Mouse (Mus musculus) cerebellum, postnatal 14 days (tissue): Measurements from ENCODE around the gene Aldh3b1.
A peak's percentile ranks its signal among the peaks of the same experiment; 100 is the strongest.

Experiments
- DNase-seq, 2 experiments: peaks; one replicate each; pipeline ENCODE4 v3.0.0; 2021; ENCODE audit warnings: mixed read lengths in 2 of 2

The Aldh3b1 gene

DNA sequence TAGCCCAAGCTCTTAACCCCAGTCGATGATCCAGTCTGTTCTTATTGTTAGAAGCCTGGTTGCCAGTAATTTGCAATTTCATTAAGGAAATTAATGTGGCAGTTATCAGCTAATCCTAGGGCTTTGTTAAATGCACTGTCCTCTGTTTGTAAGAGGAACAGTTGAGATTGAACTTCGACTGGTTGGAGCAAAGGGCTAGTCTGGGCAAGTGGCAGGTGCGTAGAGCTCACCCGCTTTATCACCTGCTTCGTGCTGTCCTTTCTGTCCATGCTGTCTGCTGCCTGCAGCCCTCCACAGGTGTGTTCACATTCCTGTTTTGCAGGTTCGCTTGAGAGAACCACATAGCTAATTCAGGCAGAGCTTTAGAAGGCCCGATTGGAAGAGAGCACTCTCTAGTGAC is 54.6 kb downstream of the Aldh3b1 start:
- no peak for DNase-seq

DNA sequence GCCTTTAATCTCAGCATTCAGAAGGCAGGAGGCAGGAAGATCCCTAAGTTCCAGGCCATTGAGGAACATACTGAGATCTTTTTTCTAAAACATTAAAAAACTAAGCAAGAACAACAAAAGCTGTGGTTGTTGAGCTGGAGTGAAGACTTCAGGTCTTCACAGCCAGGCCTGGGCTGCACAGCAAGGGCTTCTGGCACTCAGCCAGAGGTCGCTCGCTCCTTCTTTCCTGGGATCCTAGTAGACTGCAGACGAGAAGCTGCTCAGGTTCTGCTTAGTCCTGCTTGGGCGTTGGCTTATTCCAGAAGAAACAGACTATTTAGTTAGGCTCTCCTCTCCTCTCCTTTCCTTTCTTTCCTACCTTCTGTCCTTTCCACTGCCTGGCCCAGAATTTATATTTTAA is 57.2 kb downstream of the Aldh3b1 start:
- peak; percentile 67 to 73 for DNase-seq

DNA sequence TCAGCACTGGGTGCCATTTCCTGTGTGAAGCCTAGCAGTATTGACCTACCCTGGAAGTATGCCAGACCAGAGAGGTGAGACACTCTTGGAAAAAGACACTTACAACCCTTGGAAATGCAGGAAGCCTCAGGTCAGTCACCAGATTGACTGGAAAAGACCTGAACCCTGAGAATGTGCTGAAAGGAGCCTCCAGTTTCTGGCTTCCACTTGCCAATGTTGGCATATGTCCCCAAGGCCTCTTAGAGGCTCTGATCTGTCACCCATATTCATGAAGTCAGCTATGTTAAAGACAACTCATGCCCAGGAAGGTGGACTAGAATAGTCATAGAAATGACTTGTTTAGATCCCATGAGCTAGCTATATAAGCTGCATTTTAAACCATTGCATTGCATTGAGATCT is 58.1 kb downstream of the Aldh3b1 start:
- DNase-seq, result no peak

DNA sequence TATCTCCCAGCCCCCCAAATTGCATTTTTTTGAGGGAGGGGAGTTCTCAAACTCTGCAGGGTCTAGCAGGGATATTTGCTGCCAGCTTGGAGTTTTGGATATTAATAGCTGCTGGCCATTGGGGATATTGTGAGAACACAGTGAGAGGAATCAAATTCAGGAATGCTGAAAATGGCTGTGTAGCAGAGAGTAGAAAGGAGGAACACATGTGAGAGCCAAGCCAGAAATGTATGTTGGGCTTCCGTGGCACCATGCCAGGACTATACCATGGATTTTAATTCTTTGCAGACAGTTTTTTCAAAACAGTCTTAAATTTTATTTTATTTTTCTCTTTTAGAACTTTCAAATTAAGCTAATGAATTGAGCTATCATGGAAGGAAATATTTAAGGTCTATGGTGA is 61.3 kb downstream of the Aldh3b1 start:
- DNase-seq, result no peak

DNA sequence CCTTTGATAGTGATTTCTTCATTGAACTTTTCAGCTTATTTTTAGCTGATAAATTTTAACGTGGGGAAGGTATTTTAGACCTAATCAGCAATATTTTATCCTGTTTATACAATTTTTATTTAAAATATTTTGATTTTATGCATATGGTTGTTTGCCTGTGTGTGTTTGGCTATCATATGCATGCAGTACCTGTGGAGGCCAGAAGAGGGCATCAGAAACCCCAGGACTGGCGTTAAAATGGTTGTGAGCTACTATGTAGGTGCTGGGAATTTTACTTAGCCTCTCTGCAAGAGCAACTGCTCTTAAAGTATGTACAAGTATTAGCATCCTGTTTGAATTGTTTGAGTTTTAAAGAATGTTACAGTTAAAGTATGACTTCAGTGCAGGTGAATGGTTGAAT is 64.6 kb downstream of the Aldh3b1 start:
- DNase-seq, result no peak
